Mouse (Mus musculus) forebrain, embryonic 10.5 days (tissue): ENCODE data around the gene Gm9970. TPM values are rescaled to one million over a fixed set of nuclear protein-coding genes. Genes with fewer than 3 reads are reported as not detected.

ENCODE experiments used
- DNase-seq: peaks from one replicate; pipeline ENCODE4 v3.0.0-alpha.2; 2017; ENCODE audit warnings: low spot score; ENCODE audit errors: extremely low spot score
- H3K27ac ChIP-seq: fragments of 300-500 bp; sonication (generic); 2 replicates; pipeline ENCODE4 v1.5.1; 2016; ENCODE audit warnings: mild to moderate bottlenecking
- H3K27me3 ChIP-seq: fragments of 300-500 bp; sonication (generic); 2 replicates; pipeline ENCODE4 v1.6.1; 2016; ENCODE audit warnings: mild to moderate bottlenecking; ENCODE audit not compliant: poor library complexity, severe bottlenecking
- H3K36me3 ChIP-seq: fragments of 300-500 bp; sonication (generic); replicated peaks from 2 replicates; pipeline ENCODE4 v1.6.1; 2016; ENCODE audit warnings: mild to moderate bottlenecking, moderate library complexity
- H3K4me1 ChIP-seq: fragments of 300-500 bp; sonication (generic); 2 replicates; pipeline ENCODE4 v1.6.1; 2016
- H3K4me3 ChIP-seq: fragments of 300-500 bp; sonication (generic); 2 replicates; pipeline ENCODE4 v1.5.1; 2016; ENCODE audit warnings: mild to moderate bottlenecking, moderate library complexity
- H3K9me3 ChIP-seq: fragments of 300-500 bp; sonication (generic); 2 replicates; pipeline ENCODE4 v1.6.1; 2016; ENCODE audit warnings: mild to moderate bottlenecking, moderate library complexity
- WGBS: fragments of 180-500 bp; shearing (Covaris S2); methylation state at CpG from one replicate; pipeline ENCODE4 v1.1.7; 2016; 5-methylcytosine and 5-hydroxymethylcytosine counted together
- polyA plus RNA-seq: library from polyadenylated mRNA; unstranded; fragments of >200 nt; fragmentation: Nextera tagmentation; extraction: Ambion mirVana; gene quantifications from 2 replicates; pipeline ENCODE4 v1.2.1, GENCODE M21; 2016

Gene Gm9970
- 0.29 and 0.31 TPM in 2 replicates for polyA plus RNA-seq

GRCm38 (mm10) chr5:31240637-31241521 is at the start of gene Gm9970, which contains the start of gene Nrbp1:
Gene Gm9970, minus strand, starts transcription at chr5:31241232.
Gene Nrbp1, plus strand, starts transcription at chr5:31240864.
- DNase-seq = peak; percentile 94
- Histone ChIP-seq H3K27me3 (no peaks in the 10 kb centered on the region), H3K4me3 (peak within 1 kb of the TSS; percentile 95), H3K9me3 (peaks cover 3% of the 10 kb centered on the region; the same call in 1 of the 2 replicates), H3K36me3 (peaks cover 23% of the 10 kb centered on the region), H3K4me1 (peaks cover 16% of the 10 kb centered on the region), H3K27ac (peak within 1 kb of the TSS; percentile 97)
- under 1% methylated on average over 99 of the region's 103 CpGs for WGBS

GRCm38 (mm10) chr5:31289626-31290230 is 48.7 kb upstream of the Gm9970 start:
- H3K4me1 ChIP-seq = peaks cover 38% of the 10 kb centered on the region
- H3K9me3 ChIP-seq = no peaks in the 10 kb centered on the region
- H3K36me3 ChIP-seq = peaks cover 47% of the 10 kb centered on the region
- DNase-seq = no peak
- 86% methylated on average over 3 of the region's 3 CpGs for WGBS
- peak overlapping the region; percentile 63 for H3K4me3 ChIP-seq
- H3K27me3 ChIP-seq = no peaks in the 10 kb centered on the region
- H3K27ac ChIP-seq = 0 out of 2 replicates have a peak overlapping the region, but pooled peaks have one; percentile 86

- no peaks in the 10 kb centered on the region for H3K27me3 ChIP-seq
- no peaks in the 10 kb centered on the region for H3K9me3 ChIP-seq
- peaks cover 44% of the 10 kb centered on the region for H3K36me3 ChIP-seq
- no peak overlapping the region for H3K27ac ChIP-seq
- no peak overlapping the region for H3K4me3 ChIP-seq
- 86% methylated on average over 3 of the region's 3 CpGs for WGBS
- H3K4me1 ChIP-seq = peaks cover 28% of the 10 kb centered on the region
- no peak for DNase-seq
Measured at GRCm38 (mm10) chr5:31288655-31289054, 47.6 kb upstream of the Gm9970 start.

GRCm38 (mm10) chr5:31288225-31288624 is 47.2 kb upstream of the Gm9970 start:
- Histone ChIP-seq H3K4me3 (no peak overlapping the region), H3K27me3 (no peaks in the 10 kb centered on the region), H3K4me1 (peaks cover 23% of the 10 kb centered on the region), H3K36me3 (peaks cover 44% of the 10 kb centered on the region), H3K27ac (no peak overlapping the region), H3K9me3 (no peaks in the 10 kb centered on the region)
- 84% methylated on average over 4 of the region's 4 CpGs for WGBS
- no peak for DNase-seq

GRCm38 (mm10) chr5:31279245-31279988 is 38.4 kb upstream of the Gm9970 start:
- Histone ChIP-seq H3K4me1 (no peaks in the 10 kb centered on the region), H3K27me3 (no peaks in the 10 kb centered on the region), H3K9me3 (no peaks in the 10 kb centered on the region), H3K36me3 (peaks cover 80% of the 10 kb centered on the region), H3K4me3 (no peak overlapping the region), H3K27ac (no peak overlapping the region)
- WGBS = 92% methylated on average over 20 of the region's 20 CpGs
- no peak for DNase-seq

- WGBS = 81% methylated on average over 6 of the region's 6 CpGs
- Histone ChIP-seq H3K4me1 (peaks cover 3% of the 10 kb centered on the region; the same call in 1 of the 2 replicates), H3K27ac (no peak overlapping the region), H3K27me3 (no peaks in the 10 kb centered on the region), H3K36me3 (peaks cover 78% of the 10 kb centered on the region), H3K9me3 (no peaks in the 10 kb centered on the region), H3K4me3 (no peak overlapping the region)
- DNase-seq = no peak
Measured at GRCm38 (mm10) chr5:31273018-31273417, 32.0 kb upstream of the Gm9970 start.

GRCm38 (mm10) chr5:31267686-31268085 is 26.7 kb upstream of the Gm9970 start:
- no peak for DNase-seq
- peaks cover 9% of the 10 kb centered on the region for H3K4me1 ChIP-seq
- WGBS = 60% methylated on average over 6 of the region's 6 CpGs
- H3K36me3 ChIP-seq = peaks cover 92% of the 10 kb centered on the region
- no peaks in the 10 kb centered on the region for H3K9me3 ChIP-seq
- H3K27ac ChIP-seq = no peak overlapping the region
- H3K27me3 ChIP-seq = no peaks in the 10 kb centered on the region
- H3K4me3 ChIP-seq = no peak overlapping the region

- 93% methylated on average over 7 of the region's 7 CpGs for WGBS
- no peak for DNase-seq
- no peak overlapping the region for H3K4me3 ChIP-seq
- H3K36me3 ChIP-seq = peaks cover 94% of the 10 kb centered on the region
- no peaks in the 10 kb centered on the region for H3K27me3 ChIP-seq
- H3K27ac ChIP-seq = no peak overlapping the region
- H3K9me3 ChIP-seq = no peaks in the 10 kb centered on the region
- H3K4me1 ChIP-seq = peaks cover 9% of the 10 kb centered on the region
Measured at GRCm38 (mm10) chr5:31266101-31266500, 25.1 kb upstream of the Gm9970 start.

- Histone ChIP-seq H3K4me3 (no peak overlapping the region), H3K4me1 (peaks cover 11% of the 10 kb centered on the region), H3K36me3 (peaks cover 90% of the 10 kb centered on the region), H3K9me3 (no peaks in the 10 kb centered on the region), H3K27ac (no peak overlapping the region), H3K27me3 (peaks cover 3% of the 10 kb centered on the region; the same call in 1 of the 2 replicates)
- 91% methylated on average over 11 of the region's 11 CpGs for WGBS
- DNase-seq = no peak
Measured at GRCm38 (mm10) chr5:31257616-31258015, 16.6 kb upstream of the Gm9970 start.

- DNase-seq = no peak
- H3K9me3 ChIP-seq = no peaks in the 10 kb centered on the region
- WGBS = 90% methylated on average over 2 of the region's 2 CpGs
- H3K27me3 ChIP-seq = peaks cover 19% of the 10 kb centered on the region
- H3K4me3 ChIP-seq = no peak overlapping the region
- H3K4me1 ChIP-seq = peaks cover 27% of the 10 kb centered on the region
- H3K36me3 ChIP-seq = peaks cover 92% of the 10 kb centered on the region
- H3K27ac ChIP-seq = no peak overlapping the region
Measured at GRCm38 (mm10) chr5:31255971-31256370, 14.9 kb upstream of the Gm9970 start.

GRCm38 (mm10) chr5:31255381-31255780 is 14.3 kb upstream of the Gm9970 start:
- peaks cover 92% of the 10 kb centered on the region for H3K36me3 ChIP-seq
- H3K9me3 ChIP-seq = no peaks in the 10 kb centered on the region
- no peak for DNase-seq
- peaks cover 33% of the 10 kb centered on the region for H3K4me1 ChIP-seq
- WGBS = 92% methylated on average over 2 of the region's 2 CpGs
- H3K27ac ChIP-seq = no peak overlapping the region
- H3K4me3 ChIP-seq = no peak overlapping the region
- H3K27me3 ChIP-seq = peaks cover 23% of the 10 kb centered on the region

- DNase-seq = no peak
- H3K36me3 ChIP-seq = peaks cover 92% of the 10 kb centered on the region
- H3K9me3 ChIP-seq = no peaks in the 10 kb centered on the region
- peaks cover 23% of the 10 kb centered on the region for H3K27me3 ChIP-seq
- 89% methylated on average over 8 of the region's 8 CpGs for WGBS
- no peak overlapping the region for H3K27ac ChIP-seq
- no peak overlapping the region for H3K4me3 ChIP-seq
- peaks cover 37% of the 10 kb centered on the region for H3K4me1 ChIP-seq
Measured at GRCm38 (mm10) chr5:31254901-31255300, 13.9 kb upstream of the Gm9970 start.
